Mouse (Mus musculus) liver, adult 2 months (tissue): ENCODE measurements around the gene Spr. TPM values are rescaled to one million over a fixed set of nuclear protein-coding genes. Genes with fewer than 3 reads are reported as not detected.
A peak's percentile ranks its signal among the peaks of the same experiment; 100 is the strongest.

Source experiments
- DNase-seq: peaks from one replicate; pipeline ENCODE4 v3.0.0-alpha.2; 2011; ENCODE audit warnings: low read depth, low spot score; ENCODE audit errors: extremely low read depth
- H3K27ac ChIP-seq: fragments of 200-500 bp; replicated peaks from 2 replicates; pipeline ENCODE4 v1.5.1; 2012; ENCODE audit warnings: low read depth, mild to moderate bottlenecking, control low read depth, inconsistent platforms, low read length; ENCODE audit not compliant: insufficient read depth
- H3K27me3 ChIP-seq: fragments of 200-500 bp; 2 replicates; pipeline ENCODE4 v1.6.1; 2012; ENCODE audit warnings: mild to moderate bottlenecking, moderate library complexity, low read length, inconsistent platforms; ENCODE audit not compliant: control insufficient read depth, insufficient read depth
- H3K36me3 ChIP-seq: fragments of 200-500 bp; 2 replicates; pipeline ENCODE4 v1.6.1; 2012; ENCODE audit warnings: low read length, inconsistent platforms; ENCODE audit not compliant: control insufficient read depth, insufficient read depth
- H3K4me1 ChIP-seq: fragments of 200-500 bp; 2 replicates; pipeline ENCODE4 v1.6.1; 2011; ENCODE audit warnings: low read length; ENCODE audit not compliant: control insufficient read depth, insufficient read depth
- H3K4me3 ChIP-seq: fragments of 200-500 bp; 2 replicates; pipeline ENCODE4 v1.5.1; 2011; ENCODE audit warnings: low read depth, mild to moderate bottlenecking, control low read depth, low read length, moderate library complexity; ENCODE audit not compliant: insufficient read depth
- H3K79me2 ChIP-seq: fragments of 200-500 bp; 2 replicates; pipeline ENCODE4 v1.6.1; 2012; ENCODE audit warnings: inconsistent platforms, mild to moderate bottlenecking, low read length, moderate library complexity; ENCODE audit not compliant: control insufficient read depth, insufficient read depth
- H3K9ac ChIP-seq: fragments of 200-500 bp; 2 replicates; pipeline ENCODE4 v1.6.1; 2012; ENCODE audit warnings: low read depth, mild to moderate bottlenecking, control low read depth, inconsistent platforms, low read length
- CTCF ChIP-seq: fragments of 200-500 bp; IDR thresholded peaks from 2 replicates; pipeline ENCODE4 v1.5.1; 2011; ENCODE audit warnings: low read depth, low read length, control low read depth
- POLR2A ChIP-seq: fragments of 200-500 bp; IDR thresholded peaks from 2 replicates; pipeline ENCODE4 v1.6.1; 2011; ENCODE audit warnings: low read length, control low read depth; ENCODE audit not compliant: insufficient read depth; ENCODE audit errors: extremely low read depth
- WGBS: fragments of 180-500 bp; shearing (Covaris S2); methylation state at CpG from one replicate; pipeline ENCODE4 v1.1.7; 2018; 5-methylcytosine and 5-hydroxymethylcytosine counted together
- polyA plus RNA-seq: library from polyadenylated mRNA; depleted of rRNA; stranded (reverse); fragments of >200 nt; gene quantifications from 2 replicates; pipeline ENCODE4 v1.2.3, GENCODE M21; 2012; rRNA removed
- total RNA-seq: library from RNA; depleted of rRNA; stranded (reverse); fragments of >200 nt; gene quantifications from 2 replicates; pipeline ENCODE4 v1.2.3, GENCODE M21; 2014; rRNA removed

Spr gene
- total and polyA plus RNA-seq, 2 experiments = 53.2 to 143 TPM

DNA sequence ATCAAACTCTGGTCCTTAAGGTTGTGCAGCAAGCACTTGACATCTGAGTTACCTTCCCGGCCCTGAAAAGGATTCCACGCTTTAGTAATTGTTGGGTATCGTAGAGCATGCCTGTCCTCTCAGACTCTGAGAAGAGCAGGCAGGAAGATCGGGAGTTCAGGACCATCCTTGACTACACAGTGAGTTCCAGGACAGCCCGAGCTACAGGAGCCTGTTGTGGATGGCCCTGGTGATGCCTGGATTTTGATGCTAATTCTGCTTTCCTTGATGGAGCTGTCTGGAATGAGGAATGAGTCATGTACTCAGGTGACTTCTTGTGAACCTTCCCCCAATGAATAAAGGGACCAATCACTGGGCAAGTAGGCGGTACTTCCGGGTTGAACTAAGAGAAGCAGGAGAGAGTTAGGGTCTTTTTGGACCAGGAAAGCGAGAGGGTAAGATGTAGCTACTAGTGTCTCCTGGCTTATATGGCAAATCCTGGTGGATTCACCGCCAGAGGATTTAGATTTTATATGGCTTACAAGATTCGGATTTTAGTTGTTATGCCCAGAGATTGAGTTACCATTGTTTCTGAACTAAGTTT, 32.4 kb downstream of the Spr start:
- H3K79me2 ChIP-seq = no peaks in the 10 kb centered on the region
- H3K4me1 ChIP-seq = no peaks in the 10 kb centered on the region
- no peak overlapping the region for H3K27ac ChIP-seq
- H3K9ac ChIP-seq = no peak overlapping the region
- no peak for DNase-seq
- no peak overlapping the region for H3K4me3 ChIP-seq
- no peaks in the 10 kb centered on the region for H3K27me3 ChIP-seq
- 89% methylated on average over 10 of the region's 10 CpGs for WGBS
- H3K36me3 ChIP-seq = no peaks in the 10 kb centered on the region
- TF ChIP-seq CTCF (no peak), POLR2A (no peak)

DNA sequence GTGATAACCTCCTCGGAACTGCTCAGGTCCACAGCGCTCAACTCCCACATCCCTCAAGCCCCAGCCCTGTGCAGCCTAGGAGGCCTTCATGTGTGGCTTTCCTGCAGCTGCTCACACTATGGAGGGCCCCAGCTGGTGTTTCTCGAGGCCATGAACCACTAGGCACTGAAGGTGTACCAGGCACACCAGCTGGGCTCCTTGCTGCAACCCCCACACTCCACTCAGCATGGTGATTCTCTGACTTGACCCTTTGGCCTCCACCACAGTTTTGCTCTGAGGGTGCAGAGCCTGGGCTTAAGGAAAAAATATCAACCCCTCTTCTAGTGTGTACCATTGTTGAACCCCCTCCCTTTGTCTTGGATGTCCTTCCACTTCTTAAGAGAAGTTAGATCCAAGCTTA, 34.2 kb downstream of the Spr start:
- Histone ChIP-seq H3K27ac (no peak overlapping the region), H3K27me3 (no peaks in the 10 kb centered on the region), H3K4me3 (no peak overlapping the region), H3K9ac (no peak overlapping the region), H3K36me3 (no peaks in the 10 kb centered on the region), H3K4me1 (no peaks in the 10 kb centered on the region), H3K79me2 (no peaks in the 10 kb centered on the region)
- TF ChIP-seq CTCF = no peak
- TF ChIP-seq POLR2A = no peak
- 82% methylated on average over 3 of the region's 3 CpGs for WGBS
- no peak for DNase-seq

DNA sequence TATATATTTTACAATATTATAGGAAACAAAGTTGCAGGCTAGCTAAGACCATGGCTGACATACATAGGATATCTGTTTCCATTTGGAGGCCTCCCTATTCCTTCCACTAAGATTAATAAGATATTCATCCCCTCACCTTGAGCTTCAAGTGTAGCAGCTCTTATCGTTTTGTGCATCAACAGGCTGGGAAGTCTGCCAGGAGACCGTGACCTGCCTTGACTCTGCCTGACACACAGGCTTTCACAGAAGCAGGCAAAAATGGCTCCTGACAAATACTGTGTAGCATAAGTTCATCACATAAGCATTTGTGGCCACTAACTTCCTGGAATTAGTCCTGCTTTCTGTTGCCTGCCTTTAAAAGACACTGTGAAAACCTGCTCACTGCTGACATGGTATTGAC, 41.1 kb downstream of the Spr start:
- no peak for TF ChIP-seq POLR2A
- no peak for TF ChIP-seq CTCF
- Histone ChIP-seq H3K4me1 (peaks cover 5% of the 10 kb centered on the region; the same call in 1 of the 2 replicates), H3K9ac (no peak overlapping the region), H3K36me3 (no peaks in the 10 kb centered on the region), H3K27ac (no peak overlapping the region), H3K4me3 (no peak overlapping the region), H3K79me2 (no peaks in the 10 kb centered on the region), H3K27me3 (no peaks in the 10 kb centered on the region)
- 12% methylated on average over 2 of the region's 2 CpGs for WGBS
- DNase-seq = peak; percentile 27

- no peak overlapping the region for H3K4me3 ChIP-seq
- H3K27me3 ChIP-seq = no peaks in the 10 kb centered on the region
- 87% methylated on average over 4 of the region's 4 CpGs for WGBS
- no peaks in the 10 kb centered on the region for H3K4me1 ChIP-seq
- TF ChIP-seq CTCF = no peak
- TF ChIP-seq POLR2A = no peak
- no peak for DNase-seq
- no peaks in the 10 kb centered on the region for H3K36me3 ChIP-seq
- no peak overlapping the region for H3K9ac ChIP-seq
- no peaks in the 10 kb centered on the region for H3K79me2 ChIP-seq
- no peak overlapping the region for H3K27ac ChIP-seq
These were observed 50.1 kb downstream of the Spr start for GRCm38 (mm10) chr6:85087425-85087824.

GRCm38 (mm10) chr6:85086645-85087044, 50.9 kb downstream of the Spr start:
- WGBS = 74% methylated on average over 3 of the region's 3 CpGs
- no peaks in the 10 kb centered on the region for H3K79me2 ChIP-seq
- no peak overlapping the region for H3K9ac ChIP-seq
- no peaks in the 10 kb centered on the region for H3K27me3 ChIP-seq
- DNase-seq = no peak
- H3K36me3 ChIP-seq = no peaks in the 10 kb centered on the region
- no peak overlapping the region for H3K4me3 ChIP-seq
- TF ChIP-seq CTCF (no peak), POLR2A (no peak)
- no peak overlapping the region for H3K27ac ChIP-seq
- no peaks in the 10 kb centered on the region for H3K4me1 ChIP-seq

Other genes starting within 250 kb of the Spr start
- 6.1 and 7.2 TPM in 2 replicates for gene Exoc6b, start 68.3 kb downstream of the Spr start, total RNA-seq
- 1.5 and 2.3 TPM in 2 replicates for gene Exoc6b, start 68.3 kb downstream of the Spr start, polyA plus RNA-seq
- not detected in 2 replicates for gene Emx1, start 49.7 kb upstream of the Spr start, total RNA-seq
- gene Emx1, start 49.7 kb upstream of the Spr start, polyA plus RNA-seq = not detected in 2 replicates
- gene Sfxn5, start 195.7 kb upstream of the Spr start, total RNA-seq = 21.9 and 23.6 TPM in 2 replicates
- 23.4 and 31.8 TPM in 2 replicates for gene Sfxn5, start 195.7 kb upstream of the Spr start, polyA plus RNA-seq
- gene Rab11fip5, start 236.9 kb upstream of the Spr start, total RNA-seq = 0.46 and 0.54 TPM in 2 replicates
- 0.55 and 1.4 TPM in 2 replicates for gene Rab11fip5, start 236.9 kb upstream of the Spr start, polyA plus RNA-seq